Mouse (Mus musculus): ENCODE measurements around the gene Treh. TPM values are rescaled to one million over a fixed set of nuclear protein-coding genes. Genes with fewer than 3 reads are reported as not detected.
A peak's percentile ranks its signal among the peaks of the same experiment; 100 is the strongest.

The Treh gene
- polyA plus RNA-seq, 1 experiment from 2014 or later, result not detected

DNA sequence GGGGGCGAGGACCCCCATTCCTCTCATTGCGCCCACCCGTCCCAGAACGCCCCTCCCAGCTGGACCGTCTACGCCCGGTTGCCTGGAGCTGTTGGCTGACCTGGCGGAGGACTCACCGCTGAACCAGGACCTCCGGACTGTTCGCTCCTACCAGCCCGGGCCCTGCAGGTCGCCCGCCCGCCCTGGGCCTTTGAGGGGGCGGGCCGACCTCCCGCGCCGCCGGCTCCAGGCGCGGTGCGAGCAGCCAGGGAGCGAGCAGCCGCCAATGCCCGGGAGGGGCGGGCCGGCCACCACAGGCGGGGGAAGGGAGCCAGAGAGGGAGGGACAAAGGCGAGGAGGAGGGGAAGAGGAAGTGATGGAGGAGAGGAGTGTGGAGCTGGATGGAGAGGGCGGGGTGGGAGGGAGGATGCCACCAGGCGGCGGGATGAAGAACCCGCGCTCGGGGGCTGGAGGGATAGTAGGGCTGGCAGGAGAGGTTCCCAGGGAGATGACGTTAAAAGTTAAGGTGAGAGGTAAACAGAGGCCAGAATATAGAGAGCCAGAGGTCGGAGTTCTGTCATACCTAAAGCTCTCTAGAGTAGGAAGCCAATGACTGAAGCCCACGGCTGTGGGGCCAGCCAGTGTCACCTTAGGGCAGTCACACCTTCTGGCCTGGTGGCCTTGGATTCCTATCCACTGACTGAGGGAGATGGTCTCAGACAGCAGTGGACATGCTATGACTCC is 48.3 kb downstream of the Treh start:
- H3K27me3 ChIP-seq (ENCODE audit: control insufficient read depth, insufficient read depth, low read length), result no peaks in the 10 kb centered on the region
- H3K4me3 ChIP-seq (ENCODE audit: low read depth, low read length), result peak overlapping the region; percentile 75
- H3K27ac ChIP-seq (ENCODE audit: low read depth, low read length), result peak overlapping the region; percentile 59
- 1% methylated on average over 40 of the region's 40 CpGs for WGBS (ENCODE audit: insufficient replicate concordance)
- H3K9me3 ChIP-seq (replicated peaks; ENCODE audit: control insufficient read depth, low read length), result no peaks in the 10 kb centered on the region
- peak overlapping the region; percentile 82 for H3K9ac ChIP-seq (ENCODE audit: low read depth, low read length)
- H3K36me3 ChIP-seq (ENCODE audit: control insufficient read depth, insufficient read depth, low read length), result peaks cover 5% of the 10 kb centered on the region
- peak; percentile 62 for ATAC-seq (replicated peaks; ENCODE audit: insufficient number of reproducible peaks, low FRiP score, low TSS enrichment)
- peaks cover 52% of the 10 kb centered on the region for H3K4me1 ChIP-seq (ENCODE audit: control insufficient read depth, insufficient read depth, low read length)
- H3K4me2 ChIP-seq, result peak overlapping the region; percentile 87

GRCm38 (mm10) chr9:44721877-44722186 is 48.8 kb downstream of the Treh start:
- 43% methylated on average over 3 of the region's 3 CpGs for WGBS (ENCODE audit: insufficient replicate concordance)
- Histone ChIP-seq H3K9me3 (replicated peaks; ENCODE audit: control insufficient read depth, low read length) (no peaks in the 10 kb centered on the region), H3K4me1 (ENCODE audit: control insufficient read depth, insufficient read depth, low read length) (peaks cover 57% of the 10 kb centered on the region), H3K9ac (ENCODE audit: low read depth, low read length) (no peak overlapping the region), H3K4me3 (ENCODE audit: low read depth, low read length) (peak overlapping the region; percentile 75; the same call in 1 of the 2 replicates), H3K36me3 (ENCODE audit: control insufficient read depth, insufficient read depth, low read length) (peaks cover 1% of the 10 kb centered on the region; the same call in 1 of the 2 replicates), H3K4me2 (peak overlapping the region; percentile 87; the same call in 1 of the 2 replicates), H3K27ac (ENCODE audit: low read depth, low read length) (0 out of 2 replicates have a peak overlapping the region, but pooled peaks have one; percentile 54), H3K27me3 (ENCODE audit: control insufficient read depth, insufficient read depth, low read length) (no peaks in the 10 kb centered on the region)
- ATAC-seq (replicated peaks; ENCODE audit: insufficient number of reproducible peaks, low FRiP score, low TSS enrichment), result 0 out of 2 replicates have a peak, but pooled peaks have one; percentile 7

DNA sequence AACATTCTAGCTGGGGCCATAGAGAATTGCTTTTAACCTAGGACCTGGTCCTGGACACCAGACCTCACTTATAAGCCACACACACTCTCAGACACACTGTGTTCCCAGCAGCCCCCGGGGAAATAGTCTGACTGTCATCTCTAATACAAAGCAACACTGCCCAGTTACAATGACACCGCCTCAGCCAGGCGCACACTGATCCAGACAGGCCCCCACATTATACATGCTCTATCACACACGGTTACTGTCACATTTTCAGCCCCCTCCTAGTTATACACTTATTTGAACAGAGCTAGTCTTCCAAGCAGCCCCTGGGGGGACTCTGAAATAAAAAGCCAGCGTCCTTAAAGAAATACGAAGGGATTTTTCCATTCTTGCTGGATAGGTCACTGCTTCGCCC is 49.5 kb downstream of the Treh start:
- peak overlapping the region; percentile 10; the same call in 1 of the 2 replicates for H3K27ac ChIP-seq (ENCODE audit: low read depth, low read length)
- H3K4me3 ChIP-seq (ENCODE audit: low read depth, low read length), result no peak overlapping the region
- H3K27me3 ChIP-seq (ENCODE audit: control insufficient read depth, insufficient read depth, low read length), result no peaks in the 10 kb centered on the region
- ATAC-seq (replicated peaks; ENCODE audit: insufficient number of reproducible peaks, low FRiP score, low TSS enrichment), result no peak
- no peaks in the 10 kb centered on the region for H3K36me3 ChIP-seq (ENCODE audit: control insufficient read depth, insufficient read depth, low read length)
- no peak overlapping the region for H3K4me2 ChIP-seq
- WGBS (ENCODE audit: insufficient replicate concordance), result 60% methylated on average over 7 of the region's 7 CpGs
- H3K9me3 ChIP-seq (replicated peaks; ENCODE audit: control insufficient read depth, low read length), result no peaks in the 10 kb centered on the region
- peaks cover 62% of the 10 kb centered on the region for H3K4me1 ChIP-seq (ENCODE audit: control insufficient read depth, insufficient read depth, low read length)
- H3K9ac ChIP-seq (ENCODE audit: low read depth, low read length), result no peak overlapping the region

GRCm38 (mm10) chr9:44723008-44723407 is 50.0 kb downstream of the Treh start:
- WGBS (ENCODE audit: insufficient replicate concordance), result 33% methylated on average over 7 of the region's 7 CpGs
- Histone ChIP-seq H3K4me2 (no peak overlapping the region), H3K9me3 (replicated peaks; ENCODE audit: control insufficient read depth, low read length) (no peaks in the 10 kb centered on the region), H3K9ac (ENCODE audit: low read depth, low read length) (no peak overlapping the region), H3K36me3 (ENCODE audit: control insufficient read depth, insufficient read depth, low read length) (no peaks in the 10 kb centered on the region), H3K4me1 (ENCODE audit: control insufficient read depth, insufficient read depth, low read length) (peaks cover 62% of the 10 kb centered on the region), H3K27ac (ENCODE audit: low read depth, low read length) (no peak overlapping the region), H3K27me3 (ENCODE audit: control insufficient read depth, insufficient read depth, low read length) (no peaks in the 10 kb centered on the region), H3K4me3 (ENCODE audit: low read depth, low read length) (no peak overlapping the region)
- no peak for ATAC-seq (replicated peaks; ENCODE audit: insufficient number of reproducible peaks, low FRiP score, low TSS enrichment)

- Histone ChIP-seq H3K9ac (ENCODE audit: low read depth, low read length) (no peak overlapping the region), H3K27me3 (ENCODE audit: control insufficient read depth, insufficient read depth, low read length) (no peaks in the 10 kb centered on the region), H3K36me3 (ENCODE audit: control insufficient read depth, insufficient read depth, low read length) (no peaks in the 10 kb centered on the region), H3K4me2 (no peak overlapping the region), H3K4me1 (ENCODE audit: control insufficient read depth, insufficient read depth, low read length) (peaks cover 62% of the 10 kb centered on the region), H3K27ac (ENCODE audit: low read depth, low read length) (0 out of 2 replicates have a peak overlapping the region, but pooled peaks have one; percentile 50), H3K9me3 (replicated peaks; ENCODE audit: control insufficient read depth, low read length) (no peaks in the 10 kb centered on the region), H3K4me3 (ENCODE audit: low read depth, low read length) (no peak overlapping the region)
- no peak for ATAC-seq (replicated peaks; ENCODE audit: insufficient number of reproducible peaks, low FRiP score, low TSS enrichment)
- 51% methylated on average over 11 of the region's 11 CpGs for WGBS (ENCODE audit: insufficient replicate concordance)
Observed at GRCm38 (mm10) chr9:44723521-44724041, 50.5 kb downstream of the Treh start.

DNA sequence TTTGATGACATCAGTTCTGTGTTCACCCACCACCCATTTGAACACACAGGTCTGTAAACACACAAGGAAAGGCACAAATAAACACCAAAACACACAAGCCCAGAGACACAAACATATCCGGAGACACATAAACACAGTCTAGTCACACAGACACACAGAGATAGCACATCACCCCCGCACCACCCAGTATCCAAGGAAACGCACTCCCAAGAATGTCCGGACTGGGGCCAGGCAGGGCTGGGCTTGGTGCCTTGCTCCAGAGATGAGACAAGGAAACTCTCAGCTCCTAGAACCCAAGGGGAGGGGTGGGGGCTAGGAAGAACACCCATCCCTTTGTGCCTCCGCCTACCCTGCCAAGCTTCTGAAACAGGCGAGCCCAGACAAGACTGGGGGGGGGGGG is 51.2 kb downstream of the Treh start:
- Histone ChIP-seq H3K9ac (ENCODE audit: low read depth, low read length) (no peak overlapping the region), H3K27ac (ENCODE audit: low read depth, low read length) (0 out of 2 replicates have a peak overlapping the region, but pooled peaks have one; percentile 50), H3K27me3 (ENCODE audit: control insufficient read depth, insufficient read depth, low read length) (no peaks in the 10 kb centered on the region), H3K4me2 (no peak overlapping the region; the same call in 1 of the 2 replicates), H3K4me1 (ENCODE audit: control insufficient read depth, insufficient read depth, low read length) (peaks cover 60% of the 10 kb centered on the region), H3K4me3 (ENCODE audit: low read depth, low read length) (no peak overlapping the region), H3K36me3 (ENCODE audit: control insufficient read depth, insufficient read depth, low read length) (no peaks in the 10 kb centered on the region), H3K9me3 (replicated peaks; ENCODE audit: control insufficient read depth, low read length) (no peaks in the 10 kb centered on the region)
- WGBS (ENCODE audit: insufficient replicate concordance), result 41% methylated on average over 6 of the region's 6 CpGs
- ATAC-seq (replicated peaks; ENCODE audit: insufficient number of reproducible peaks, low FRiP score, low TSS enrichment), result no peak

DNA sequence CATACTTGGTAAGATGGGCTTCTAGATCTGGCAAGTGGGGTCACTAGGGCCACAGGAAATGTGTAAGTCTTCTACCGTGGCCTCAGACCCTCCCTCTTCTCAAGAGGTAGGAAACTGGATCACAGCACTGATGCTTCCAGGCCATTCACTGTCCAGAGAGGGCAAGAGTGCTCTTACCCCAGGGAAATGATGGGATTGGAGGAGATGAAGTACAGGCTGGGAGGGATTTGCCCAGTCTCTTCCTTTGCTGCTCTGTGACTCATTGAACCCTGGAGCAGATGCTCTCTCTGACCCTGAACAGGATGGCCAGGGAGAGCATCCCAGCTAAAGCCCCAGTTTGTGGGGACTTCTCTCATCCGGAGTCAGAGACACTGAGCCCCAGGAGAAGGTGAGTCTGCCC is 51.6 kb downstream of the Treh start:
- Histone ChIP-seq H3K27ac (ENCODE audit: low read depth, low read length) (no peak overlapping the region), H3K4me2 (no peak overlapping the region; the same call in 1 of the 2 replicates), H3K27me3 (ENCODE audit: control insufficient read depth, insufficient read depth, low read length) (no peaks in the 10 kb centered on the region), H3K9me3 (replicated peaks; ENCODE audit: control insufficient read depth, low read length) (no peaks in the 10 kb centered on the region), H3K9ac (ENCODE audit: low read depth, low read length) (no peak overlapping the region), H3K36me3 (ENCODE audit: control insufficient read depth, insufficient read depth, low read length) (no peaks in the 10 kb centered on the region), H3K4me3 (ENCODE audit: low read depth, low read length) (no peak overlapping the region), H3K4me1 (ENCODE audit: control insufficient read depth, insufficient read depth, low read length) (peaks cover 57% of the 10 kb centered on the region)
- 37% methylated on average over 2 of the region's 2 CpGs for WGBS (ENCODE audit: insufficient replicate concordance)
- no peak for ATAC-seq (replicated peaks; ENCODE audit: insufficient number of reproducible peaks, low FRiP score, low TSS enrichment)

- H3K4me3 ChIP-seq (ENCODE audit: low read depth, low read length), result no peak overlapping the region
- ATAC-seq (replicated peaks; ENCODE audit: insufficient number of reproducible peaks, low FRiP score, low TSS enrichment), result no peak
- H3K9ac ChIP-seq (ENCODE audit: low read depth, low read length), result peak overlapping the region; percentile 52; the same call in 1 of the 2 replicates
- peak overlapping the region; percentile 14; the same call in 1 of the 2 replicates for H3K4me2 ChIP-seq
- no peaks in the 10 kb centered on the region for H3K9me3 ChIP-seq (replicated peaks; ENCODE audit: control insufficient read depth, low read length)
- H3K36me3 ChIP-seq (ENCODE audit: control insufficient read depth, insufficient read depth, low read length), result no peaks in the 10 kb centered on the region
- WGBS (ENCODE audit: insufficient replicate concordance), result 33% methylated on average over 10 of the region's 10 CpGs
- no peak overlapping the region; the same call in 1 of the 2 replicates for H3K27ac ChIP-seq (ENCODE audit: low read depth, low read length)
- H3K27me3 ChIP-seq (ENCODE audit: control insufficient read depth, insufficient read depth, low read length), result no peaks in the 10 kb centered on the region
- peaks cover 44% of the 10 kb centered on the region for H3K4me1 ChIP-seq (ENCODE audit: control insufficient read depth, insufficient read depth, low read length)
Observed at GRCm38 (mm10) chr9:44726431-44727146, 53.6 kb downstream of the Treh start.

Data from heart, embryonic 11.5 days (tissue).